Mouse (Mus musculus) ovary, adult 2 months (tissue): ENCODE measurements around the gene Ankrd24. TPM values are rescaled to one million over a fixed set of nuclear protein-coding genes. Genes with fewer than 3 reads are reported as not detected.

ENCODE experiments used
- polyA plus RNA-seq: library from polyadenylated mRNA; depleted of rRNA; stranded (reverse); fragments of >200 nt; gene quantifications from 2 replicates; pipeline ENCODE4 v1.2.3, GENCODE M21; 2012; rRNA removed

The Ankrd24 gene
- polyA plus RNA-seq, result 62.1 and 90.5 TPM in 2 replicates

GRCm38 (mm10) chr10:81628390-81628789 is at the start of gene Ankrd24:
TSS of gene Ankrd24 (plus strand) at chr10:81628540.

DNA sequence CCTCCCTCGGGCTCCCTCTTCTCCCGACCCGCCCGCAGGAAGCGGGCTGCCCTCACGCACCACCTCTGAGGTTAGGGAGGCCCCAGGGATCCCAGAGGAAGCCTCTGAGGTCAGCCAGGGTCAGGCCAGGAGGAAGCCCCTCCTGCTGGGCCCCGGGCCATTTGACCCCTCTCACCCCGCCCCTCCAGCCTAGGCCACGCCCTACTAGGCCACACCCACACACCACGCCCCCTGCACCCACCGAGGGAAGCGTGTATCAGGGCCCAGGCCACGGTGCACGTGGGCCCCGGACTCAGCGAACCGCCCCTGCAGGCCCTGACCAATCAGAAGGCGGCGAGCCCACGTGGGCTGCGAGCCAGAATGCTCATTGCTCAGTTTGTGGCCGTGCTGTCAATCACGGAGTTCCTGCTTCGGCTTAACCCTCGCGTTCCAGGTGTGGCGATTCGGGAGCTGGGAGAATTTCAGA is 27.6 kb upstream of the Ankrd24 start, which contains the start of gene Tle6:
Gene Tle6 (minus strand): TSS at position 336 of the 466 bp plus-strand sequence.

GRCm38 (mm10) chr10:81605974-81606751 is 22.2 kb upstream of the Ankrd24 start, which contains the start of gene BC025920:
TSS of gene BC025920 (plus strand) at chr10:81606270.

GRCm38 (mm10) chr10:81626994-81627835 is 1.1 kb upstream of the Ankrd24 start, which contains the start of gene Sirt6:
TSS of gene Sirt6 (minus strand) at chr10:81627797.

GRCm38 (mm10) chr10:81648803-81649775 is 20.7 kb downstream of the Ankrd24 start, which contains the start of gene Gm10778:
TSS of gene Gm10778 (plus strand) at chr10:81649059.

Other genes with a start within 250 kb of the Ankrd24 start
- 178 and 192 TPM in 2 replicates for gene Dohh, start 244.1 kb upstream of the Ankrd24 start, polyA plus RNA-seq
- gene Gm48551, start 244.1 kb upstream of the Ankrd24 start, polyA plus RNA-seq, result 10.9 and 15.0 TPM in 2 replicates
- 9.3 and 10.3 TPM in 2 replicates for gene Gm48552, start 239.5 kb upstream of the Ankrd24 start, polyA plus RNA-seq
- gene Smim24, start 235.5 kb upstream of the Ankrd24 start, polyA plus RNA-seq, result 16.3 and 19.5 TPM in 2 replicates
- 63.2 and 87.3 TPM in 2 replicates for gene Nfic, start 172.9 kb upstream of the Ankrd24 start, polyA plus RNA-seq
- 0.77 and 1.4 TPM in 2 replicates for gene Celf5, start 145.8 kb upstream of the Ankrd24 start, polyA plus RNA-seq
- 384 and 527 TPM in 2 replicates for gene Ncln, start 132.1 kb upstream of the Ankrd24 start, polyA plus RNA-seq
- 4.2 and 5.4 TPM in 2 replicates for gene S1pr4, start 128.4 kb upstream of the Ankrd24 start, polyA plus RNA-seq
- 3.2 and 3.5 TPM in 2 replicates for gene Gna15, start 104.3 kb upstream of the Ankrd24 start, polyA plus RNA-seq
- 162 and 181 TPM in 2 replicates for gene Gna11, start 83.3 kb upstream of the Ankrd24 start, polyA plus RNA-seq
- 2,184 and 2,590 TPM in 2 replicates for gene Aes, start 69.1 kb upstream of the Ankrd24 start, polyA plus RNA-seq
- gene Tle2, start 54.0 kb upstream of the Ankrd24 start, polyA plus RNA-seq, result 497 and 508 TPM in 2 replicates
- 192 and 202 TPM in 2 replicates for gene Tle6, start 27.5 kb upstream of the Ankrd24 start, polyA plus RNA-seq
- 0.47 and 0.74 TPM in 2 replicates for gene BC025920, start 22.3 kb upstream of the Ankrd24 start, polyA plus RNA-seq
- gene Sirt6, start 743 bp upstream of the Ankrd24 start, polyA plus RNA-seq, result 59.4 and 65.9 TPM in 2 replicates
- 0.10 and 0.26 TPM in 2 replicates for gene Gm10778, start 20.5 kb downstream of the Ankrd24 start, polyA plus RNA-seq
- 0.21 and 0.46 TPM in 2 replicates for gene Zfp433, start 76.3 kb downstream of the Ankrd24 start, polyA plus RNA-seq
- gene Gm3055, start 142.6 kb downstream of the Ankrd24 start, polyA plus RNA-seq, result 0.12 and 0.59 TPM in 2 replicates
- gene Gm4767, start 183.6 kb downstream of the Ankrd24 start, polyA plus RNA-seq, result 0.07 TPM in 1 of 2 replicates, not detected in the other
- gene Gm32687, start 235.4 kb downstream of the Ankrd24 start, polyA plus RNA-seq, result 0.12 and 0.26 TPM in 2 replicates